Mouse (Mus musculus) olfactory bulb, adult 2 months (tissue): Measurements from ENCODE around the gene Ephb2.

Source experiments
- CTCF ChIP-seq: fragments of 200-500 bp; IDR thresholded peaks from 2 replicates; pipeline ENCODE4 v1.5.1; 2012; ENCODE audit warnings: low read depth, mild to moderate bottlenecking, low read length, moderate library complexity; ENCODE audit not compliant: insufficient read depth
- POLR2A ChIP-seq: fragments of 200-500 bp; IDR thresholded peaks from 2 replicates; pipeline ENCODE4 v1.6.1; 2012; ENCODE audit warnings: mild to moderate bottlenecking, low read depth, low read length, moderate library complexity; ENCODE audit not compliant: insufficient read depth

DNA sequence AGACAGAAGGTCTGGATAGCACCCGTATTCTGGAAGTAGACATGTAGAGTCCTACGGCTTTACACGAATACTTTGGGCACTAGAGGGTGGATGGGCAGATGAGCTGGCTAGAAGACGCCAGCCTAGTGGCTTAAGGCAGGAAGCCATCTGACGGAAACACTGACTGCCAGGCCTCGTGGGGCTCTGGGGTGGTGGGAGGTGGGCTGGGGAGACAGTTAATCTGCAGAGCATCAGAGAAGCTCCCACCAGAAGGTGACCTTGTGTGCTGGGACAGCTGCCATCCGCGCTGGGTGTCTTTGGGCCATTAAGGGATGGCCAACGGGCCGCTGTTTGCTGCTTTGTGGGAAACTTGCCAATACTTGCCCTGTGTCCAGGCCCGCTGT, 183.3 kb downstream of the Ephb2 start:
- no peak for TF ChIP-seq POLR2A
- no peak for TF ChIP-seq CTCF
